Mouse (Mus musculus): ENCODE measurements around the gene Tsga10. TPM values are rescaled to one million over a fixed set of nuclear protein-coding genes. Genes with fewer than 3 reads are reported as not detected.

Tsga10 gene
- 1.7 and 2.6 TPM in 2 replicates for total RNA-seq (2012; rRNA removed)

DNA sequence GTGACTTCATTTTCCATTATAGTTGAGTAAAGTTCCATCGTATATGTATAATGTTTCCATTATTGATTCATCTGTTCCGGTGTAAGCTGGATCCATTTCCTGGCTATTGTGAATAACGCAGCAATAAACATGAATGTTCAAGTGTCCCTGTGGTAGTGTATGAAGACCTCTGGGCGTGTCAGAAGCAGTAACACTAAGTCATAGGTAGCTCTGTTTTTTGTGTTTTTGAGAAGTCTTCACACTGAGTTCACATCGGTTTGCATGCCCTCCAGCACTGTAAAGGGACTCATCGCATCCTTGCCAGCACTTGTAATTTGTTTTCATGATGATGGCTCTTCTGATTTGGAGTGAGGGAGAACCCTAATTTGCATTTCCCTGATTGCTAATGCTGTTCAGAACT lies at the start of gene Tsga10:
Gene Tsga10 (minus strand): TSS at position 144 of the 400 bp plus-strand sequence.
- TF ChIP-seq MAFK (IDR thresholded peaks at IDR 0.05; ENCODE audit: insufficient read depth, low read depth, low read length) (no peak), CHD2 (IDR thresholded peaks at IDR 0.05; ENCODE audit: low read depth, low read length) (no peak), ZC3H11A (IDR thresholded peaks at IDR 0.05; ENCODE audit: borderline replicate concordance, low read depth, low read length) (no peak), HCFC1 (IDR thresholded peaks at IDR 0.05; ENCODE audit: borderline replicate concordance, insufficient read depth, low read length) (no peak), ZNF384 (IDR thresholded peaks at IDR 0.05; ENCODE audit: low read depth, low read length) (no peak)
- no peak within 1 kb of the TSS for H3K27ac ChIP-seq (ENCODE audit: insufficient read depth, low read depth, low read length, poor library complexity, severe bottlenecking)

DNA sequence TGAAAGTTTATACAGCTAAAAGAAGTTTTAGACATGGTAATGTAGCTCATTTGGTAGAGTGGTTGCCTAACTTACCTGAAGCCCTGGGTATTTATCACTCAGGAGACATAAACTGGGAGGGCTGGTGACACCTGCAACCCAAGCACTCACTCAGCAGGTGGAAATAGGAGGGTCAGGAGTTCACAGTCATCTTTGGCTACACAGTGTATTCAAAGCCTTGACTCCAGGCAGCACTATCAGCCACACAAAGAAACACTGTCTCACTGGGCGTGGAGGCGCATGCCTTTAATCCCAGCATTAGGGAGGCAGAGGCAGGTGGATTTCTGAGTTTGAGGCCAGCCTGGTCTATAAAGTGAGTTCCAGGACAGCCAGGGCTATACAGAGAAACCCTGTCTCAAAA lies 46.5 kb upstream of the Tsga10 start:
- Histone ChIP-seq H3K27ac (ENCODE audit: insufficient read depth, low read depth, low read length, poor library complexity, severe bottlenecking) (no peak overlapping the region), H3K4me3 (ENCODE audit: insufficient read depth in 1 of 2, low read depth in 1 of 2, low read length in 2 of 2, poor library complexity in 1 of 2, severe bottlenecking in 1 of 2) (no peak overlapping the region), H3K9ac (ENCODE audit: insufficient read depth, low read depth, low read length, poor library complexity, severe bottlenecking) (no peak overlapping the region), H3K9me3 (ENCODE audit: control insufficient read depth, insufficient read depth, low read depth, low read length) (no peaks in the 10 kb centered on the region), H3K36me3 (ENCODE audit: control insufficient read depth, insufficient read depth, low read length, poor library complexity, severe bottlenecking) (no peaks in the 10 kb centered on the region), H3K4me1 (ENCODE audit: control insufficient read depth in 2 of 2, insufficient read depth in 2 of 2, low read length in 2 of 2, poor library complexity in 1 of 2) (no peaks in the 10 kb centered on the region)
- in situ Hi-C loops (cut with MboI; ENCODE audit: low sequenced_read_pairs in 2 of 2, unreplicated experiment in 2 of 2): no loop called here
- TF ChIP-seq HCFC1 (IDR thresholded peaks at IDR 0.05; ENCODE audit: borderline replicate concordance, insufficient read depth, low read length) (no peak), ZNF384 (IDR thresholded peaks at IDR 0.05; ENCODE audit: low read depth, low read length) (no peak), ZC3H11A (IDR thresholded peaks at IDR 0.05; ENCODE audit: borderline replicate concordance, low read depth, low read length) (no peak), CHD2 (IDR thresholded peaks at IDR 0.05; ENCODE audit: low read depth, low read length) (no peak), MAFK (IDR thresholded peaks at IDR 0.05; ENCODE audit: insufficient read depth, low read depth, low read length) (no peak)
- no peak for DNase-seq (ENCODE audit: low read depth, low spot score)

More for the DNA sequence above, at the start of gene Tsga10:
- DNase-seq (ENCODE audit: low read depth, low spot score): no peak
- Histone ChIP-seq H3K36me3 (ENCODE audit: control insufficient read depth, insufficient read depth, low read length, poor library complexity, severe bottlenecking) (no peaks in the 10 kb centered on the region), H3K9ac (ENCODE audit: insufficient read depth, low read depth, low read length, poor library complexity, severe bottlenecking) (peak within 1 kb of the TSS; percentile 73), H3K4me1 (ENCODE audit: control insufficient read depth in 2 of 2, insufficient read depth in 2 of 2, low read length in 2 of 2, poor library complexity in 1 of 2) (peaks cover 0 to 3% of the 10 kb centered on the region in 2 experiments; a peak in 1 of 4 replicates), H3K4me3 (ENCODE audit: insufficient read depth in 1 of 2, low read depth in 1 of 2, low read length in 2 of 2, poor library complexity in 1 of 2, severe bottlenecking in 1 of 2) (peak within 1 kb of the TSS; percentile 60 to 68), H3K9me3 (ENCODE audit: control insufficient read depth, insufficient read depth, low read depth, low read length) (no peaks in the 10 kb centered on the region)
- in situ Hi-C loops (cut with MboI; ENCODE audit: low sequenced_read_pairs in 2 of 2, unreplicated experiment in 2 of 2): loop anchor here in 1 of 2 experiments (25.0 kb wide), 1 partner anchor 179 kb away; no protein-coding TSS in a partner anchor

GRCm38 (mm10) chr1:37903178-37903577 lies 36.9 kb upstream of the Tsga10 start:
- DNase-seq (ENCODE audit: low read depth, low spot score): no peak

GRCm38 (mm10) chr1:37900288-37900687 lies 34.1 kb upstream of the Tsga10 start:
- 0 out of 4 replicates have a peak, but pooled peaks cover 0 to 2% of the 10 kb centered on the region in 2 experiments for H3K4me1 ChIP-seq (ENCODE audit: control insufficient read depth in 2 of 2, insufficient read depth in 2 of 2, low read length in 2 of 2, poor library complexity in 1 of 2)
- H3K4me3 ChIP-seq (ENCODE audit: insufficient read depth in 1 of 2, low read depth in 1 of 2, low read length in 2 of 2, poor library complexity in 1 of 2, severe bottlenecking in 1 of 2): no peak overlapping the region
- H3K9me3 ChIP-seq (ENCODE audit: control insufficient read depth, insufficient read depth, low read depth, low read length): no peaks in the 10 kb centered on the region
- no peak overlapping the region for H3K27ac ChIP-seq (ENCODE audit: insufficient read depth, low read depth, low read length, poor library complexity, severe bottlenecking)
- peaks cover 9% of the 10 kb centered on the region for H3K36me3 ChIP-seq (ENCODE audit: control insufficient read depth, insufficient read depth, low read length, poor library complexity, severe bottlenecking)
- H3K9ac ChIP-seq (ENCODE audit: insufficient read depth, low read depth, low read length, poor library complexity, severe bottlenecking): no peak overlapping the region
- DNase-seq (ENCODE audit: low read depth, low spot score): no peak
- in situ Hi-C loops (cut with MboI; ENCODE audit: low sequenced_read_pairs in 2 of 2, unreplicated experiment in 2 of 2): no loop called here
- TF ChIP-seq CHD2 (IDR thresholded peaks at IDR 0.05; ENCODE audit: low read depth, low read length) (no peak), MAFK (IDR thresholded peaks at IDR 0.05; ENCODE audit: insufficient read depth, low read depth, low read length) (no peak)

More at GRCm38 (mm10) chr1:37903178-37903577, 36.9 kb upstream of the Tsga10 start:
- Histone ChIP-seq H3K27ac (ENCODE audit: insufficient read depth, low read depth, low read length, poor library complexity, severe bottlenecking) (no peak overlapping the region), H3K4me3 (ENCODE audit: insufficient read depth in 1 of 2, low read depth in 1 of 2, low read length in 2 of 2, poor library complexity in 1 of 2, severe bottlenecking in 1 of 2) (no peak overlapping the region), H3K4me1 (ENCODE audit: control insufficient read depth in 2 of 2, insufficient read depth in 2 of 2, low read length in 2 of 2, poor library complexity in 1 of 2) (0 out of 4 replicates have a peak, but pooled peaks cover 0 to 2% of the 10 kb centered on the region in 2 experiments), H3K9me3 (ENCODE audit: control insufficient read depth, insufficient read depth, low read depth, low read length) (no peaks in the 10 kb centered on the region), H3K9ac (ENCODE audit: insufficient read depth, low read depth, low read length, poor library complexity, severe bottlenecking) (no peak overlapping the region), H3K36me3 (ENCODE audit: control insufficient read depth, insufficient read depth, low read length, poor library complexity, severe bottlenecking) (peaks cover 4% of the 10 kb centered on the region)
- in situ Hi-C loops (cut with MboI; ENCODE audit: low sequenced_read_pairs in 2 of 2, unreplicated experiment in 2 of 2): no loop called here
- TF ChIP-seq ZC3H11A (IDR thresholded peaks at IDR 0.05; ENCODE audit: borderline replicate concordance, low read depth, low read length): no peak
- TF ChIP-seq HCFC1 (IDR thresholded peaks at IDR 0.05; ENCODE audit: borderline replicate concordance, insufficient read depth, low read length): no peak
- no peak for TF ChIP-seq ZNF384 (IDR thresholded peaks at IDR 0.05; ENCODE audit: low read depth, low read length)
- TF ChIP-seq CHD2 (IDR thresholded peaks at IDR 0.05; ENCODE audit: low read depth, low read length): no peak
- no peak for TF ChIP-seq MAFK (IDR thresholded peaks at IDR 0.05; ENCODE audit: insufficient read depth, low read depth, low read length)

DNA sequence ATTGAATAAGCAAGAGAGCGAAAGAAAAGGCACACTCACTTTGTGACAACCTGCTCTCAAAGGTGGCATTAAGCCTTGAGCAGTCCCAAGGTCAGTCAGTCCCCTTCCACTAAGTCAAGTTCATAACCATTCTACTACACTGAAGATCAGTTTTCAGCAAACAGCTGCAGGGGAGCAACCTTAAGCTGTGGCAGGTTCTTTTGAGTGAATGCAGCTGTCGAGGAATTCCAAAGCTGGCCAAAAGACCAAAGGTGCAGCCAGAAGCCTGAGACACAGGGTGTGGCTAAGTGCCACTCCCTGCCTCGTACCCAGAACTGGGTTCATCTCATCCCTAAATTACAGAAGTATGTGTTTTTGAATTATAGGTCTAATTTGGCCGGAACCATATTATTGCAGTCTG lies 33.6 kb upstream of the Tsga10 start:
- in situ Hi-C loops (cut with MboI; ENCODE audit: low sequenced_read_pairs in 2 of 2, unreplicated experiment in 2 of 2): no loop called here
- TF ChIP-seq ZC3H11A (IDR thresholded peaks at IDR 0.05; ENCODE audit: borderline replicate concordance, low read depth, low read length) (no peak), ZNF384 (IDR thresholded peaks at IDR 0.05; ENCODE audit: low read depth, low read length) (no peak), HCFC1 (IDR thresholded peaks at IDR 0.05; ENCODE audit: borderline replicate concordance, insufficient read depth, low read length) (no peak), MAFK (IDR thresholded peaks at IDR 0.05; ENCODE audit: insufficient read depth, low read depth, low read length) (no peak), CHD2 (IDR thresholded peaks at IDR 0.05; ENCODE audit: low read depth, low read length) (no peak)
- H3K4me3 ChIP-seq (ENCODE audit: insufficient read depth in 1 of 2, low read depth in 1 of 2, low read length in 2 of 2, poor library complexity in 1 of 2, severe bottlenecking in 1 of 2): no peak overlapping the region
- 0 out of 4 replicates have a peak, but pooled peaks cover 0 to 2% of the 10 kb centered on the region in 2 experiments for H3K4me1 ChIP-seq (ENCODE audit: control insufficient read depth in 2 of 2, insufficient read depth in 2 of 2, low read length in 2 of 2, poor library complexity in 1 of 2)
- peaks cover 10% of the 10 kb centered on the region for H3K36me3 ChIP-seq (ENCODE audit: control insufficient read depth, insufficient read depth, low read length, poor library complexity, severe bottlenecking)
- no peak overlapping the region for H3K27ac ChIP-seq (ENCODE audit: insufficient read depth, low read depth, low read length, poor library complexity, severe bottlenecking)
- H3K9ac ChIP-seq (ENCODE audit: insufficient read depth, low read depth, low read length, poor library complexity, severe bottlenecking): no peak overlapping the region
- DNase-seq (ENCODE audit: low read depth, low spot score): no peak
- no peaks in the 10 kb centered on the region for H3K9me3 ChIP-seq (ENCODE audit: control insufficient read depth, insufficient read depth, low read depth, low read length)
